Mouse (Mus musculus) hindbrain, embryonic 16.5 days (tissue): Measurements from ENCODE around the gene Arpc1b. TPM values are rescaled to one million over a fixed set of nuclear protein-coding genes. Genes with fewer than 3 reads are reported as not detected.
"Not testable (repeated sequence)": the region's sequence is repeated elsewhere in the genome, so short reads cannot be mapped to it uniquely, and the experiment has no call there.

Source experiments
- ATAC-seq: fragments of 200-750 bp; cut with Nextera tagmentation; 2 replicates; pipeline ENCODE4 v1.8.0; 2017; ENCODE audit warnings: moderate TSS enrichment, moderate library complexity
- H3K27ac ChIP-seq: fragments of 300-500 bp; sonication (generic); 2 replicates; pipeline ENCODE4 v1.5.1; 2014; ENCODE audit warnings: low read depth, mild to moderate bottlenecking, control low read depth, low read length, moderate library complexity
- H3K27me3 ChIP-seq: fragments of 300-500 bp; sonication (generic); replicated peaks from 2 replicates; pipeline ENCODE4 v1.6.1; 2014; ENCODE audit warnings: low read length; ENCODE audit not compliant: control insufficient read depth, insufficient read depth
- H3K36me3 ChIP-seq: fragments of 300-500 bp; sonication (generic); 2 replicates; pipeline ENCODE4 v1.6.1; 2014; ENCODE audit warnings: mild to moderate bottlenecking, low read length, moderate library complexity, mixed read lengths; ENCODE audit not compliant: control insufficient read depth, insufficient read depth
- H3K4me1 ChIP-seq: fragments of 300-500 bp; sonication (generic); 2 replicates; pipeline ENCODE4 v1.6.1; 2014; ENCODE audit warnings: low read depth, low read length; ENCODE audit not compliant: control insufficient read depth, insufficient read depth
- H3K4me2 ChIP-seq: fragments of 300-500 bp; sonication (generic); 2 replicates; pipeline ENCODE4 v1.6.1; 2014; ENCODE audit warnings: mild to moderate bottlenecking, low read length, control low read depth, moderate library complexity
- H3K4me3 ChIP-seq: fragments of 300-500 bp; sonication (generic); 2 replicates; pipeline ENCODE4 v1.5.1; 2014; ENCODE audit warnings: mild to moderate bottlenecking, low read length, control low read depth, moderate library complexity
- H3K9ac ChIP-seq: fragments of 300-500 bp; sonication (generic); 2 replicates; pipeline ENCODE4 v1.6.1; 2014; ENCODE audit warnings: low read depth, mild to moderate bottlenecking, control low read depth, low read length, moderate library complexity
- H3K9me3 ChIP-seq: fragments of 300-500 bp; sonication (generic); 2 replicates; pipeline ENCODE4 v1.6.1; 2014; ENCODE audit warnings: mild to moderate bottlenecking, low read length, moderate library complexity; ENCODE audit not compliant: control insufficient read depth
- WGBS: fragments of 180-500 bp; shearing (Covaris S2); extraction: QIAGEN DNeasy Blood & Tissue Kit; methylation state at CpG from one replicate; pipeline ENCODE4 v1.1.7; 2014; 5-methylcytosine and 5-hydroxymethylcytosine counted together
- polyA plus RNA-seq: library from polyadenylated mRNA; unstranded; fragments of >200 nt; fragmentation: Nextera tagmentation; extraction: Ambion mirVana; gene quantifications from 2 replicates; pipeline ENCODE4 v1.2.1, GENCODE M21; 2015

Arpc1b gene
- polyA plus RNA-seq, 1 experiment from 2014 or later: 72.7 TPM

- Histone ChIP-seq H3K27me3 (no peaks in the 10 kb centered on the region), H3K4me1 (peaks cover 11% of the 10 kb centered on the region), H3K27ac (peak within 1 kb of the TSS; percentile 84), H3K36me3 (no peaks in the 10 kb centered on the region), H3K4me2 (peak within 1 kb of the TSS; percentile 88), H3K9me3 (no peaks in the 10 kb centered on the region), H3K9ac (peak within 1 kb of the TSS; percentile 93), H3K4me3 (peak within 1 kb of the TSS; percentile 94)
- WGBS: 1% methylated on average over 54 of the region's 54 CpGs
- ATAC-seq: peak; percentile 98
Measured at GRCm38 (mm10) chr5:145083632-145084451, 30.2 kb upstream of the Arpc1b start, which contains the start of the genes Arpc1a and Kpna7. TSS of gene Arpc1a (plus strand) at chr5:145083830. TSS of gene Kpna7 (minus strand) at chr5:145084030.

GRCm38 (mm10) chr5:145084822-145085221 lies 29.2 kb upstream of the Arpc1b start:
- Histone ChIP-seq H3K36me3 (no peaks in the 10 kb centered on the region), H3K27ac (no peak overlapping the region), H3K9ac (peak overlapping the region; percentile 20; the same call in 1 of the 2 replicates), H3K4me3 (peak overlapping the region; percentile 94), H3K27me3 (no peaks in the 10 kb centered on the region), H3K4me1 (peaks cover 11% of the 10 kb centered on the region), H3K4me2 (peak overlapping the region; percentile 88), H3K9me3 (no peaks in the 10 kb centered on the region)
- 77% methylated on average over 2 of the region's 2 CpGs for WGBS
- no peak for ATAC-seq

DNA sequence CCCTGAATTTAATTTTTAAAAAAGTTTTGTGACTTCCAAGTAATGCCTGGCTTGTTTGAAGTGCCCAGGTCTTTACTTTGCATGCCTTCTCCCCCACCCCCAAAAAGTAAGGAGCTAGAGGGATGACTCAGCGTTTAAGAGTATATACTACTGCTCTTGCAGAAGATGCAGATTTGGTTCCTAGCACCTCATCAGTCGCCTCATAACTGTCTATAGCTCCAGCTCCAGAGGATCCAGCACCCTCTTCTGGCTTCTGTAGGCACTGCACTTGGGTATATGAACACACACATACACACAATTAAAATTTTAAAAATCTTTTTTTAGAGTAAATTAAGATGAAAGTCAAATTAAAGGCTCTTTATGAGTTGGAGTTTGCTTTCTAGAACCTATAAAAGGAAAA lies 25.8 kb upstream of the Arpc1b start:
- Histone ChIP-seq H3K4me3 (no peak overlapping the region), H3K4me2 (no peak overlapping the region), H3K27me3 (no peaks in the 10 kb centered on the region), H3K36me3 (peaks cover 11% of the 10 kb centered on the region), H3K27ac (no peak overlapping the region), H3K9ac (no peak overlapping the region), H3K9me3 (no peaks in the 10 kb centered on the region), H3K4me1 (peaks cover 11% of the 10 kb centered on the region)
- no peak for ATAC-seq
- WGBS: 96% methylated on average over 2 of the region's 2 CpGs

- Histone ChIP-seq H3K4me3 (no peak overlapping the region), H3K4me2 (no peak overlapping the region), H3K9ac (no peak overlapping the region), H3K9me3 (no peaks in the 10 kb centered on the region), H3K4me1 (peaks cover 4% of the 10 kb centered on the region), H3K27ac (no peak overlapping the region), H3K27me3 (no peaks in the 10 kb centered on the region), H3K36me3 (peaks cover 16% of the 10 kb centered on the region)
- no peak for ATAC-seq
- 95% methylated on average over 3 of the region's 3 CpGs for WGBS
Measured at GRCm38 (mm10) chr5:145089878-145090277, 24.1 kb upstream of the Arpc1b start.

DNA sequence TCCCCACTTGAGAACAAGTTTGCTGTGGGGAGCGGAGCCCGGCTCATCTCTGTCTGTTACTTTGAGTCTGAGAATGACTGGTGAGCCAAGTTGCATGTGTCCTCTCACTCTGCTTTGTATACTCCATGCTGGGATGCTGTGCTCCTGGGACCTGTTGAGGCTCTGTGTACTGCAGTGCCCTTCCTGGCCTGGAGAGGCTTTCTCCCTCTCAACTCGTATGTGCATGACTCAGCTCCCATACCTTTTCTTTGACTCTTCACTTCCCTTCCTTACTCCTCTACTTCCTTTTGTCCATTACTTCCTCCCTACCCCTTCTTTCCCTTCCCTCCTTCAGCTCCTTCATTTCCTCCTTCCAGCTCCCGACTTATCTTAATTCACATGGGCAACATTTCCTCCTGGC lies 17.8 kb upstream of the Arpc1b start:
- Histone ChIP-seq H3K9ac (no peak overlapping the region), H3K27ac (no peak overlapping the region), H3K9me3 (no peaks in the 10 kb centered on the region), H3K4me2 (no peak overlapping the region), H3K27me3 (no peaks in the 10 kb centered on the region), H3K36me3 (peaks cover 41% of the 10 kb centered on the region), H3K4me3 (no peak overlapping the region), H3K4me1 (no peaks in the 10 kb centered on the region)
- no peak for ATAC-seq
- WGBS: 90% methylated on average over 4 of the region's 4 CpGs

- ATAC-seq: no peak
- WGBS: 93% methylated on average over 10 of the region's 10 CpGs
- no peaks in the 10 kb centered on the region for H3K4me1 ChIP-seq
- H3K27me3 ChIP-seq: no peaks in the 10 kb centered on the region
- no peak overlapping the region for H3K27ac ChIP-seq
- no peak overlapping the region for H3K9ac ChIP-seq
- H3K4me3 ChIP-seq: no peak overlapping the region
- peaks cover 39% of the 10 kb centered on the region for H3K36me3 ChIP-seq
- H3K4me2 ChIP-seq: no peak overlapping the region
- H3K9me3 ChIP-seq: no peaks in the 10 kb centered on the region
Measured at GRCm38 (mm10) chr5:145098340-145098821, 15.6 kb upstream of the Arpc1b start.

GRCm38 (mm10) chr5:145100960-145101359 lies 13.1 kb upstream of the Arpc1b start:
- 97% methylated on average over 9 of the region's 9 CpGs for WGBS
- Histone ChIP-seq H3K4me3 (no peak overlapping the region), H3K4me2 (no peak overlapping the region), H3K27me3 (no peaks in the 10 kb centered on the region), H3K9ac (no peak overlapping the region), H3K9me3 (no peaks in the 10 kb centered on the region), H3K4me1 (no peaks in the 10 kb centered on the region), H3K27ac (no peak overlapping the region), H3K36me3 (peaks cover 52% of the 10 kb centered on the region)
- ATAC-seq: no peak

DNA sequence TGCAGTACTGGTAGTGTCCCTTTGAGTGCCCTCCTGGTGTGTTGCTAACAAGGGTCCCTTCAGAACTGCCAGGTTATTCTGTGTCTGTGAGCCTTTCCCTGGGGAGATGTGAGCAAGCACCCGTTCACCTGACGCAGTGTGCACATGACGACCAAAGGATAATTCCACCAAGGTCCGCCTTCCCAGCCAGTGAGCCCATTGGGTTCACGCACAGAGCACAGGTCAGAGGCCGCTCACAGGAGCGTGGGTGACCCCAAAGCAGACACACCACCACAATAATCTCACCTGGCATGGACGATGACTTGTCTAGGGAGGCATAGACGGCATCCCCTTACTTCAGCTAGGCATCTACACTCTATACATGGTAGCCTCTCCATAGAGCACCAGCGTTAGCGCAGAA lies 12.6 kb upstream of the Arpc1b start:
- H3K4me2 ChIP-seq, H3K27me3 ChIP-seq, H3K4me1 ChIP-seq, H3K4me3 ChIP-seq, H3K9ac ChIP-seq, H3K9me3 ChIP-seq, H3K27ac ChIP-seq, ATAC-seq: not testable (repeated sequence)
- peaks cover 52% of the 10 kb centered on the region for H3K36me3 ChIP-seq
- WGBS: 95% methylated on average over 11 of the region's 11 CpGs

- no peaks in the 10 kb centered on the region for H3K4me1 ChIP-seq
- H3K4me3 ChIP-seq: no peak overlapping the region
- no peak for ATAC-seq
- 95% methylated on average over 4 of the region's 4 CpGs for WGBS
- no peak overlapping the region for H3K9ac ChIP-seq
- no peak overlapping the region for H3K27ac ChIP-seq
- H3K4me2 ChIP-seq: no peak overlapping the region
- H3K36me3 ChIP-seq: peaks cover 54% of the 10 kb centered on the region
- H3K9me3 ChIP-seq: no peaks in the 10 kb centered on the region
- no peaks in the 10 kb centered on the region for H3K27me3 ChIP-seq
Measured at GRCm38 (mm10) chr5:145102706-145103105, 11.3 kb upstream of the Arpc1b start.
